Mouse (Mus musculus) fat pad, adult 2 months (tissue): ENCODE measurements around the gene Nme8.

Experiments
- DNase-seq: peaks from one replicate; pipeline ENCODE4 v3.0.0-alpha.2; 2011; ENCODE audit warnings: low read depth, low spot score; ENCODE audit errors: extremely low read depth

The Nme8 gene

GRCm38 (mm10) chr13:19697790-19698189 is at the start of gene Nme8:
Gene Nme8 (minus strand): TSS chr13:19697794.
- DNase-seq: no peak

GRCm38 (mm10) chr13:19745741-19746140 is 48.1 kb upstream of the Nme8 start:
- DNase-seq: no peak

GRCm38 (mm10) chr13:19744536-19744935 is 46.9 kb upstream of the Nme8 start:
- peak; percentile 36 for DNase-seq

- no peak for DNase-seq
Observed at GRCm38 (mm10) chr13:19734597-19734996, 37.0 kb upstream of the Nme8 start.

GRCm38 (mm10) chr13:19730826-19731225 is 33.2 kb upstream of the Nme8 start:
- no peak for DNase-seq

GRCm38 (mm10) chr13:19718954-19719353 is 21.4 kb upstream of the Nme8 start:
- no peak for DNase-seq

- no peak for DNase-seq
Observed at GRCm38 (mm10) chr13:19717201-19717600, 19.6 kb upstream of the Nme8 start.

GRCm38 (mm10) chr13:19703806-19704205 is 6.2 kb upstream of the Nme8 start:
- DNase-seq: no peak

- DNase-seq: no peak
Observed at GRCm38 (mm10) chr13:19701443-19702078, 4.0 kb upstream of the Nme8 start.

- no peak for DNase-seq
Observed at GRCm38 (mm10) chr13:19700733-19701442, 3.3 kb upstream of the Nme8 start.

- DNase-seq: no peak
Observed at GRCm38 (mm10) chr13:19698524-19699173, 1.1 kb upstream of the Nme8 start.

- no peak for DNase-seq
Observed at GRCm38 (mm10) chr13:19690417-19690816, 7.2 kb downstream of the Nme8 start.

GRCm38 (mm10) chr13:19689971-19690370 is 7.6 kb downstream of the Nme8 start:
- no peak for DNase-seq

GRCm38 (mm10) chr13:19684007-19684406 is 13.6 kb downstream of the Nme8 start:
- no peak for DNase-seq

GRCm38 (mm10) chr13:19682879-19683640 is 14.5 kb downstream of the Nme8 start:
- DNase-seq: no peak

GRCm38 (mm10) chr13:19674601-19675000 is 23.0 kb downstream of the Nme8 start:
- no peak for DNase-seq

GRCm38 (mm10) chr13:19674025-19674424 is 23.6 kb downstream of the Nme8 start:
- DNase-seq: no peak

- no peak for DNase-seq
Observed at GRCm38 (mm10) chr13:19668355-19669140, 29.0 kb downstream of the Nme8 start.

- no peak for DNase-seq
Observed at GRCm38 (mm10) chr13:19652405-19652804, 45.2 kb downstream of the Nme8 start.

- no peak for DNase-seq
Observed at GRCm38 (mm10) chr13:19649824-19650223, 47.8 kb downstream of the Nme8 start.

GRCm38 (mm10) chr13:19644225-19644624 is 53.4 kb downstream of the Nme8 start:
- no peak for DNase-seq
